Comparison of ENCODE assay signal across 9 mouse cellular contexts in genomic region chr4:95684522-95685080, GRCm38 (mm10).
DNase-seq lines count a peak whose midpoint lies in the region; ATAC-seq lines count a peak whose summit lies in the region.
"Had no signal": no experiment of that assay in that cellular context is flagged by ENCODE, and none has a peak within 500 bp of the region (broad histone marks: within the 10 kb centered on the region; RNA-seq: fewer than 3 reads in every experiment).

No protein-coding gene starts in this region.

- H3K36me3 ChIP-seq in embryonic facial prominence, embryonic 14.5 days (ENCODE audit: control insufficient read depth, insufficient read depth, low read length) = no peaks in the 10 kb centered on the region
- H3K36me3 ChIP-seq in neural tube, embryonic 13.5 days = no peaks in the 10 kb centered on the region

- no peak for DNase-seq in frontal cortex, postnatal 36 days (ENCODE audit: low spot score in 2 of 2)
- peak; percentile 91 for DNase-seq in embryonic facial prominence, embryonic 14.5 days (ENCODE audit: low spot score)
- DNase-seq in kidney, adult 8-10 months = peak; percentile 34 to 41
- DNase-seq in natural killer cell, adult 2 months (ENCODE audit: low spot score in 2 of 2) = no peak
- DNase-seq in gastrocnemius, postnatal 25 days = no peak
- no peak for DNase-seq in heart, postnatal 14 days

- no peak overlapping the region for H3K4me3 ChIP-seq in embryonic facial prominence, embryonic 14.5 days (ENCODE audit: low read depth, low read length)
- no peak overlapping the region for H3K4me3 ChIP-seq in neural tube, embryonic 13.5 days
- H3K4me3 ChIP-seq: megakaryocyte, embryonic 14.5 days had no signal

- H3K4me1 ChIP-seq in embryonic facial prominence, embryonic 14.5 days (ENCODE audit: control insufficient read depth, insufficient read depth, low read length) = no peaks in the 10 kb centered on the region; the same call in 1 of the 2 replicates
- H3K4me1 ChIP-seq in neural tube, embryonic 13.5 days (replicated peaks) = peaks cover 20% of the 10 kb centered on the region
- H3K4me1 ChIP-seq: megakaryocyte, embryonic 14.5 days had no signal

- no peaks in the 10 kb centered on the region for H3K9me3 ChIP-seq in embryonic facial prominence, embryonic 14.5 days (ENCODE audit: control insufficient read depth, low read length)
- no peaks in the 10 kb centered on the region for H3K9me3 ChIP-seq in neural tube, embryonic 13.5 days
- H3K9me3 ChIP-seq: megakaryocyte, embryonic 14.5 days had no signal

- no peaks in the 10 kb centered on the region for H3K27me3 ChIP-seq in embryonic facial prominence, embryonic 14.5 days (replicated peaks; ENCODE audit: control insufficient read depth, insufficient read depth, low read length)
- no peaks in the 10 kb centered on the region for H3K27me3 ChIP-seq in neural tube, embryonic 13.5 days
- H3K27me3 ChIP-seq: megakaryocyte, embryonic 14.5 days had no signal

- intact Hi-C loops in heart, postnatal 14 days (cut with DNase I) = no loop called here

- 0 out of 2 replicates have a peak, but pooled peaks have one; percentile 23 for ATAC-seq in frontal cortex, adult (ENCODE audit: low TSS enrichment)
- peak; percentile 95 for ATAC-seq in embryonic facial prominence, embryonic 14.5 days (ENCODE audit: low read depth)
- ATAC-seq in neural tube, embryonic 13.5 days (ENCODE audit: low read depth) = peak; percentile 94

- no peak overlapping the region for H3K9ac ChIP-seq in embryonic facial prominence, embryonic 14.5 days (ENCODE audit: low read depth, low read length)
- H3K9ac ChIP-seq in neural tube, embryonic 13.5 days = no peak overlapping the region

- WGBS in embryonic facial prominence, embryonic 14.5 days = 21% methylated on average over 4 of the region's 4 CpGs
- WGBS in neural tube, embryonic 13.5 days = 8% methylated on average over 4 of the region's 4 CpGs

- H3K4me2 ChIP-seq in embryonic facial prominence, embryonic 14.5 days (ENCODE audit: low read depth, low read length) = no peak overlapping the region
- no peak overlapping the region for H3K4me2 ChIP-seq in neural tube, embryonic 13.5 days

- 0 out of 2 replicates have a peak overlapping the region, but pooled peaks have one; percentile 49 for H3K27ac ChIP-seq in embryonic facial prominence, embryonic 14.5 days (replicated peaks; ENCODE audit: low read depth, low read length)
- peak overlapping the region; percentile 61 for H3K27ac ChIP-seq in neural tube, embryonic 13.5 days (replicated peaks)

Comparison
In these comparisons a context has a peak if more than half of its experiments do, and no peak if none do; other contexts are left out.
1. ATAC-seq: peak in every context shown above with its lines; median percentile 95 in embryonic facial prominence, embryonic 14.5 days; 94 in neural tube, embryonic 13.5 days; 23 in frontal cortex, adult.
2. DNase-seq: peak in embryonic facial prominence, embryonic 14.5 days (single experiment) and kidney, adult 8-10 months (2 of 2); none in frontal cortex, postnatal 36 days (0 of 2), natural killer cell, adult 2 months (0 of 2), gastrocnemius, postnatal 25 days (single experiment) and heart, postnatal 14 days (0 of 2).